Mouse (Mus musculus) C2C12 (cell line): ENCODE results near the gene Nrap. TPM values are rescaled to one million over a fixed set of nuclear protein-coding genes. Genes with fewer than 3 reads are reported as not detected.
A peak's percentile ranks its signal among the peaks of the same experiment; 100 is the strongest.

ENCODE experiments used
- H3K27me3 ChIP-seq: one replicate; pipeline ENCODE4 v1.6.1; 2011; ENCODE audit not compliant: control insufficient read depth, insufficient read depth, insufficient read length
- H3K36me3 ChIP-seq: one replicate; pipeline ENCODE4 v1.6.1; 2011; ENCODE audit not compliant: control insufficient read depth, insufficient read depth
- H3K4me3 ChIP-seq: one replicate; pipeline ENCODE4 v1.5.1; 2011; ENCODE audit warnings: mild to moderate bottlenecking, control low read depth; ENCODE audit not compliant: poor library complexity, insufficient read depth, severe bottlenecking
- H3K79me2 ChIP-seq: one replicate; pipeline ENCODE4 v1.6.1; 2011; ENCODE audit not compliant: control insufficient read depth, insufficient read depth
- H3K79me3 ChIP-seq: one replicate; pipeline ENCODE4 v1.6.1; 2011; ENCODE audit warnings: low read depth, control low read depth
- H3ac ChIP-seq: one replicate; pipeline ENCODE3; 2011; ENCODE audit warnings: low read depth; ENCODE audit not compliant: control insufficient read depth, insufficient read length
- CEBPB ChIP-seq: IDR thresholded peaks from one replicate; pipeline ENCODE4 v1.6.1; 2011; ENCODE audit warnings: low read depth, mild to moderate bottlenecking, control low read depth, moderate library complexity
- CTCF ChIP-seq: IDR thresholded peaks from one replicate; pipeline ENCODE4 v1.5.1; 2011; ENCODE audit not compliant: control insufficient read depth, insufficient read depth, insufficient read length
- FOSL1 ChIP-seq: IDR thresholded peaks from one replicate; pipeline ENCODE4 v1.8.0; 2011; ENCODE audit warnings: mild to moderate bottlenecking, low read length; ENCODE audit not compliant: poor library complexity, insufficient read depth, severe bottlenecking
- MAX ChIP-seq: IDR thresholded peaks from one replicate; pipeline ENCODE4 v1.6.1; 2011; ENCODE audit warnings: mild to moderate bottlenecking, control low read depth
- MYOD1 ChIP-seq: IDR thresholded peaks from one replicate; pipeline ENCODE4 v1.6.1; 2011; ENCODE audit warnings: low read depth; ENCODE audit not compliant: control insufficient read depth, insufficient read length
- MYOG ChIP-seq: IDR thresholded peaks from one replicate; pipeline ENCODE4 v1.6.1; 2011; ENCODE audit not compliant: control insufficient read depth, insufficient read length; ENCODE audit errors: extremely low read depth
- USF1 ChIP-seq: IDR thresholded peaks from one replicate; pipeline ENCODE4 v1.6.1; 2011; ENCODE audit warnings: low read depth, mild to moderate bottlenecking, control low read depth, moderate library complexity
- polyA plus RNA-seq: library from polyadenylated mRNA; unstranded; fragments of >200 nt; fragmentation: generic; extraction: Trizol; gene quantifications from one replicate; pipeline ENCODE4 v1.2.1, GENCODE M21; 2012; ENCODE audit warnings: missing spikeins

Nrap gene
- polyA plus RNA-seq, 1 experiment, result 0.88 TPM

DNA sequence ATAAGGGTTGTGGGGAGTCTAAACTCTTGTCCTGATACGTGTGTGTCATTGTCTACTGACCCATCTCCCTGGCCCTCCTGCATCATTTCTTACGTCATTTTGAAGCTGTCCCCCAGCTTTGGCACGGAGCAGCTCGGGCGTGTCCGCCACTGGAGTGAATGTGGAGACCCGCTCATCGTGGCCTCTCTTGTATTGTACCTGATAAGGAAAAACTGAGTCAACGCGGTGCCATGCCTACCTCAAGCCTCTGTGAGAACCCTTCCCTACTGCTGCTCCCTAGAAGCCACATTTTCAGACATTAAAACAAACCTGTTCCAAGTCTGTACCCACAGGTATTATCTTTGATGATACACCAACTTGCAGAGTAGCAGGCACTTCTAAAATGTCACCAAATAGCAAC is 8.4 kb downstream of the Nrap start:
- no peak overlapping the region for H3K4me3 ChIP-seq
- no peaks in the 10 kb centered on the region for H3K27me3 ChIP-seq
- H3ac ChIP-seq, result no peak overlapping the region
- H3K36me3 ChIP-seq, result no peaks in the 10 kb centered on the region
- no peaks in the 10 kb centered on the region for H3K79me3 ChIP-seq
- H3K79me2 ChIP-seq, result no peaks in the 10 kb centered on the region
- TF ChIP-seq FOSL1, result no peak

DNA sequence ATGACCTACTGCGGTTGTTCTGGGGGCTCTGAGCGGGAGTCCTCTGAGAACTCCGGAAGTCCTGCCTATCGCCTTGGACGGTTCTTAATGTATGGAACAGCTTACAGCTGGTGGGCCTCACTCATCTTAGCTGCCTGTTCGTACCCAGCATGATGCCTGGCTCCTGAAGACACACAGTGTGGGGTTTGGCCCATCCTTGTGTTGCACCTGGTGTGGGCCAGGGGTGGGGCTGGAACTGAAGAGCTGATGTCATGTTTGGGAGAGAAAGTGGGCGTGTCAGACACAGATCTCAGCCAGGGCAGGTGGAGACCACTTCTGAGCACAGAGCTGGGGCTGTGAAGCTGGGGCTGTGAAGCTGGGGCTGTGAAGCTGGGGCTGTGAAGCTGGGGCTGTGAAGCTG is 9.5 kb downstream of the Nrap start:
- no peak for TF ChIP-seq USF1
- TF ChIP-seq CEBPB, result no peak
- no peak for TF ChIP-seq CTCF
- no peak for TF ChIP-seq FOSL1
- no peak for TF ChIP-seq MYOG
- no peak for TF ChIP-seq MAX
- TF ChIP-seq MYOD1, result no peak
- Histone ChIP-seq H3K27me3 (no peaks in the 10 kb centered on the region), H3ac (no peak overlapping the region), H3K36me3 (no peaks in the 10 kb centered on the region), H3K79me3 (no peaks in the 10 kb centered on the region), H3K79me2 (no peaks in the 10 kb centered on the region), H3K4me3 (no peak overlapping the region)

DNA sequence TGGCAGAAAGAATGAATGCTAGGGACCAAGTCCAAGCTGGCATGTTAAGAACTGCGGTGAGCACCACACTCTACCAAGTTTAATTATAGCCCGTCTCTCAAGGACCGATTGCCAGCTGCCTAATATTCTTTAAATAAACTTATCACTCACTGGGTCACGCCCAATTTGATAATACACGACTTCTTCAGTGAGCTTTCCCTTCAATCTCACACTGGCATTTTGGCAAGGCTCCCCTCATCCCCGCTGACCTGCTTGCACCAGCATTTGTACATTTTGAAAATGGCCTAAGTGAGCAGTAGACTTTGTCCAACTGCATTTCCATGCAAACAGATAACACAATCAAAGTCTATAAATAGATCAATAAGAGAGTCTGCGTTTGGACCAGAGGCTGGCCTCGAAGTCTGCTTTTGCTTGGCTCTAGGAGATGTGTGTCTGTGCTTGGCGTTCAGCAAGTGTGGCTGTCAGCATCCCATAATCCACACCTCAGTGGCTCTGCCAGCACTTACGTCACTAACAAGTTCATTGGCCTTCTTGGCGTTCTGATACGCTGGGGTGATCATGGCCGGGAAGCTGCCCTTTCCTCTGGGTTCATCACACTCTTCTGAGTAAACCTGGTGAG is 11.2 kb downstream of the Nrap start:
- Histone ChIP-seq H3K27me3 (no peaks in the 10 kb centered on the region), H3K4me3 (no peak overlapping the region), H3K79me2 (no peaks in the 10 kb centered on the region), H3ac (no peak overlapping the region), H3K79me3 (no peaks in the 10 kb centered on the region), H3K36me3 (no peaks in the 10 kb centered on the region)
- TF ChIP-seq MYOD1 (no peak), MYOG (no peak), MAX (no peak), CTCF (no peak), CEBPB (no peak), FOSL1 (no peak), USF1 (no peak)

DNA sequence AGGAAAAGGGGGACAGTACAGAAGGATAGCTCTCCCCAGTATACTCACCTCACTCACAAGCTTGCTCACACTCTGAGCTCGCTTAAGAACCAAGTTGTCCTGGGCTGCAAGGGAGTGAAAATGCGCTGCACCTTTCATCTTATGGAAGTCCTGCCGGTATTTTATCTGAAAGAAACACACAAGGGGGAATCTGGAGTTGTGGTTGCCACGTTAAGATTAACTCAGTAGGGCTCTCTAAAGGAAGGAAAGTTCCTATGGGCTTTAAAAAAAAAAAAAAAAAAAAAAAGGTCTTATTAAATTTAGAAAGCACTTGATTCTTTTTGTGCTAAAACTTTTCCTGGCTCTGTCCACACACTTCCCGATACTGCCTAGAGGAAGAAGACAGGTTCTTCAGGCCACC is 11.8 kb downstream of the Nrap start:
- no peak for TF ChIP-seq CEBPB
- no peak for TF ChIP-seq USF1
- no peak for TF ChIP-seq MAX
- no peak for TF ChIP-seq MYOG
- no peak for TF ChIP-seq CTCF
- TF ChIP-seq MYOD1, result no peak
- no peak for TF ChIP-seq FOSL1
- no peak overlapping the region for H3ac ChIP-seq

DNA sequence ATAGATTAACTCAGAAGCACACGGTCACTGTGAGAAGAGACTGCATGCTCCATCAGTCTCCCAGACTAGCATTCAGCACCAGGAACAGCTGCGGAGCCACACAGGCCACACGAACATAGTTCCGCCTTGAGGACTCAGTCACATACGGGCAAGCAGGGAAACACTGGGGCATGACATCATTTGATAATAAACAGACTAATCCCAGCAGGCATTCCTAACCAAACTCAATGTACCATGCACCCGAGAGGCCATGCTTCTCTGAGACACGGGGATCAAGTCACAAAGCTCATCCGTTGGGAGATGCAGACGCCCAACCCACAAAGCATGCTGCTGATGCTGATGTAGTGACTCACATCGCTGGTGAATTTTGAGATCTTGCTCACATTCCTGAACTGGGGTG is 15.8 kb downstream of the Nrap start:
- no peaks in the 10 kb centered on the region for H3K79me3 ChIP-seq
- H3ac ChIP-seq, result no peak overlapping the region
- H3K36me3 ChIP-seq, result no peaks in the 10 kb centered on the region
- H3K27me3 ChIP-seq, result no peaks in the 10 kb centered on the region
- H3K4me3 ChIP-seq, result no peak overlapping the region
- H3K79me2 ChIP-seq, result no peaks in the 10 kb centered on the region
- peak; percentile 94 for TF ChIP-seq MYOD1
- TF ChIP-seq USF1, result peak; percentile 15
- peak; percentile 98 for TF ChIP-seq MAX
- no peak for TF ChIP-seq CEBPB
- peak; percentile 71 for TF ChIP-seq FOSL1

More for the DNA sequence above, 11.8 kb downstream of the Nrap start:
- Histone ChIP-seq H3K36me3 (no peaks in the 10 kb centered on the region), H3K27me3 (no peaks in the 10 kb centered on the region), H3K79me2 (no peaks in the 10 kb centered on the region), H3K4me3 (no peak overlapping the region), H3K79me3 (no peaks in the 10 kb centered on the region)

DNA sequence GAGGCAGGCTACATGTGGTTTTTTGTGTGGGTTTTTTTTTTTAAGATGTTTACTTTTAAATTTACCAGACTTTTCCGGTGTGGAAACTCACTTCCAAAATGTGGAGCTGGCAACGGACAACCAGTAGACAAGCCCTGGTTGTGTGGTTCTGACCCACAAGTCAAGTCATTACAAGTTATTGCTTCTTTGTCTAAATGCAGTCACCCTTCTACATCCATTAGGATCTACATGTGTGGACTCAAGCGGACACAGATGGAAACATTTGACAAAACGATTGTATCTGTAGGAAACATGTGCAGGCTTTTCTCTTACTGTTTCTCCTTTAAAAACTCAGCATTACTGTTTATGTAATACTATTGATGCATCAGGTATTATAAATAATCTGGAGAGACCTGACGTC is 16.6 kb downstream of the Nrap start:
- no peaks in the 10 kb centered on the region for H3K27me3 ChIP-seq
- no peak overlapping the region for H3ac ChIP-seq
- TF ChIP-seq CEBPB (no peak), MYOG (no peak), CTCF (no peak), FOSL1 (no peak), MAX (no peak)
- no peaks in the 10 kb centered on the region for H3K79me2 ChIP-seq
- H3K4me3 ChIP-seq, result no peak overlapping the region
- no peaks in the 10 kb centered on the region for H3K79me3 ChIP-seq
- no peaks in the 10 kb centered on the region for H3K36me3 ChIP-seq
